Mouse (Mus musculus): ENCODE data around the gene Slc47a2. TPM values are rescaled to one million over a fixed set of nuclear protein-coding genes. Genes with fewer than 3 reads are reported as not detected.

Slc47a2 gene
- polyA plus RNA-seq, 1 experiment from 2014 or later = not detected

DNA sequence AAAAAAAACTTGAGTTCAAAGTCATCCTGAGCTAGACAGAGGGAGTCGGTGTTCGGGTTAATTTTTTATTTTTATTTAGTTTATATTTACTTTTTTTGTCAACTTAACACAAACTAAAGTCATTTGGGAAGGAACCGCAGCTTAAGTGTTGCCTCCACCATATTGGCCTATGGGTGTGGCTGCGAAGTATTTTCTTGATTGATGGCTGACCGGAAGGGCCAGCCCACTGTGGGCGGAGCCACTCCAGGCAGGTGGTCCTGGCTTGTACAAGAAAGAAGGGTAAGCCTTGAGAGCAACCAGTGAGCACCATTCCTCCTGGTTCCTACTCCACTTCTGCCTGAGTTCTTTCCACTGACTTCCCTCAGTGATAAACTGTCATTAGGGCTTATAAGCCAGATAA, 21.4 kb upstream of the Slc47a2 start:
- no peak for ATAC-seq (ENCODE audit: insufficient number of reproducible peaks, insufficient read depth, low FRiP score, low TSS enrichment, low read depth)
- no peak overlapping the region for H3K4me3 ChIP-seq
- no peaks in the 10 kb centered on the region for H3K4me1 ChIP-seq
- H3K27me3 ChIP-seq = 0 out of 2 replicates have a peak, but pooled peaks cover 3% of the 10 kb centered on the region
- H3K9ac ChIP-seq = no peak overlapping the region
- no peaks in the 10 kb centered on the region for H3K36me3 ChIP-seq
- 89% methylated on average over 6 of the region's 6 CpGs for WGBS
- H3K4me2 ChIP-seq = no peak overlapping the region
- no peaks in the 10 kb centered on the region for H3K9me3 ChIP-seq
- H3K27ac ChIP-seq = no peak overlapping the region

- Histone ChIP-seq H3K36me3 (no peaks in the 10 kb centered on the region), H3K27ac (no peak overlapping the region), H3K4me2 (no peak overlapping the region), H3K4me1 (no peaks in the 10 kb centered on the region), H3K4me3 (no peak overlapping the region), H3K27me3 (no peaks in the 10 kb centered on the region), H3K9ac (no peak overlapping the region), H3K9me3 (no peaks in the 10 kb centered on the region)
- WGBS = 93% methylated on average over 11 of the region's 11 CpGs
- ATAC-seq (ENCODE audit: insufficient number of reproducible peaks, insufficient read depth, low FRiP score, low TSS enrichment, low read depth) = no peak
Measured at GRCm38 (mm10) chr11:61361515-61362190, 19.0 kb upstream of the Slc47a2 start.

DNA sequence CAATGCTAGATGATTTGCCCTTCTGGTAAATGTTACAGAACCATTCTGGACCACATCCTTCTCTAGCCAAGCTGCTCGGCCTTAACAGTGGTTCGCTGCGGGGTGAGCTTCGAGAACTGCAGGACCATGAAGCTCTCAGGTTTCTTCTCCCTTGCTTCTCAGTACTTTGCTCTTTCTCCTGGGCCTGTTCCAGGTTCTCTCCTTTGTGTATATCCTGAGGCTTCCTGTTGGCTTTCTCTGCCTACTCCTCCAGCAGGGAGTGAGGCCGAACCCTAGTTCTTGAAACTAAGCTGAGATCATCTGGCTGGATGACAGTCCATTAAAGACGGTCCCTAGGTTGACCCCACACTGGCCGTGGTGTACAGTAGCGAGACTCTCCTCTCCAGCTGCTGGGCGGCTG, 13.9 kb upstream of the Slc47a2 start:
- peaks cover 10% of the 10 kb centered on the region; the same call in 1 of the 2 replicates for H3K4me1 ChIP-seq
- no peak overlapping the region for H3K4me3 ChIP-seq
- no peak overlapping the region for H3K9ac ChIP-seq
- no peaks in the 10 kb centered on the region; the same call in 1 of the 2 replicates for H3K27me3 ChIP-seq
- H3K36me3 ChIP-seq = no peaks in the 10 kb centered on the region
- WGBS = 80% methylated on average over 9 of the region's 9 CpGs
- H3K27ac ChIP-seq = no peak overlapping the region
- ATAC-seq (ENCODE audit: insufficient number of reproducible peaks, insufficient read depth, low FRiP score, low TSS enrichment, low read depth) = no peak
- H3K4me2 ChIP-seq = no peak overlapping the region
- no peaks in the 10 kb centered on the region for H3K9me3 ChIP-seq

GRCm38 (mm10) chr11:61356111-61356510, 13.5 kb upstream of the Slc47a2 start:
- H3K27me3 ChIP-seq = no peaks in the 10 kb centered on the region; the same call in 1 of the 2 replicates
- no peaks in the 10 kb centered on the region for H3K9me3 ChIP-seq
- no peak overlapping the region for H3K4me2 ChIP-seq
- no peak for ATAC-seq (ENCODE audit: insufficient number of reproducible peaks, insufficient read depth, low FRiP score, low TSS enrichment, low read depth)
- 61% methylated on average over 6 of the region's 6 CpGs for WGBS
- no peak overlapping the region for H3K27ac ChIP-seq
- H3K4me1 ChIP-seq = peaks cover 10% of the 10 kb centered on the region; the same call in 1 of the 2 replicates
- no peak overlapping the region for H3K9ac ChIP-seq
- no peaks in the 10 kb centered on the region for H3K36me3 ChIP-seq
- no peak overlapping the region for H3K4me3 ChIP-seq

GRCm38 (mm10) chr11:61355351-61355750, 12.7 kb upstream of the Slc47a2 start:
- Histone ChIP-seq H3K4me3 (no peak overlapping the region), H3K27me3 (no peaks in the 10 kb centered on the region; the same call in 1 of the 2 replicates), H3K9me3 (no peaks in the 10 kb centered on the region), H3K9ac (no peak overlapping the region), H3K4me1 (peaks cover 10% of the 10 kb centered on the region; the same call in 1 of the 2 replicates), H3K27ac (no peak overlapping the region), H3K4me2 (no peak overlapping the region), H3K36me3 (no peaks in the 10 kb centered on the region)
- ATAC-seq (ENCODE audit: insufficient number of reproducible peaks, insufficient read depth, low FRiP score, low TSS enrichment, low read depth) = no peak
- WGBS = 78% methylated on average over 5 of the region's 5 CpGs

DNA sequence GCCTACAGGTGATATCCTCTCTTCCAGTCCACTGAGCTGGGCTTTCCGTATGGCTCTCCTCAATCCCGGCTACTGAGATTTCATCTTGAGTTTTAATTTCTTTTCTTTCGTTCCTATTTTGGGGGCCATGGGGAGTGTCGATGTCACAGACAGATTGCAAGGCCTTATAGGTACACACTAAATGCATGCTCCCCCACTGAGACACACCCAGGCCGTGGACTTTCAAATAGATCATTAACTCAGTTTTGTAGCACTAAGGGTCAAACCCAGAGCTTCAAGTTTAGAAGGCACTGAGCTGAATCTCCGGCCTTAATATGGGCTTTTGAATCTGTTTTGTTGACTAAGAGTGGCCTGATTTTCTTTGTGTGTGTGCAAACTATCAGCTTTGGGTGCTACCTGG, 11.7 kb upstream of the Slc47a2 start:
- ATAC-seq (ENCODE audit: insufficient number of reproducible peaks, insufficient read depth, low FRiP score, low TSS enrichment, low read depth) = no peak
- 81% methylated on average over 6 of the region's 6 CpGs for WGBS
- H3K4me3 ChIP-seq = no peak overlapping the region
- H3K9ac ChIP-seq = no peak overlapping the region
- H3K9me3 ChIP-seq = no peaks in the 10 kb centered on the region
- H3K27me3 ChIP-seq = no peaks in the 10 kb centered on the region; the same call in 1 of the 2 replicates
- H3K4me1 ChIP-seq = peaks cover 10% of the 10 kb centered on the region; the same call in 1 of the 2 replicates
- H3K36me3 ChIP-seq = no peaks in the 10 kb centered on the region
- H3K27ac ChIP-seq = no peak overlapping the region
- H3K4me2 ChIP-seq = no peak overlapping the region

- Histone ChIP-seq H3K36me3 (no peaks in the 10 kb centered on the region), H3K4me3 (no peak overlapping the region), H3K9me3 (no peaks in the 10 kb centered on the region), H3K27ac (no peak overlapping the region), H3K4me1 (peaks cover 10% of the 10 kb centered on the region; the same call in 1 of the 2 replicates), H3K27me3 (peaks cover 3% of the 10 kb centered on the region; the same call in 1 of the 2 replicates), H3K4me2 (no peak overlapping the region), H3K9ac (0 out of 2 replicates have a peak overlapping the region, but pooled peaks have one; percentile 11)
- WGBS = 80% methylated on average over 2 of the region's 2 CpGs
- no peak for ATAC-seq (ENCODE audit: insufficient number of reproducible peaks, insufficient read depth, low FRiP score, low TSS enrichment, low read depth)
Measured at GRCm38 (mm10) chr11:61353038-61353437, 10.4 kb upstream of the Slc47a2 start.

DNA sequence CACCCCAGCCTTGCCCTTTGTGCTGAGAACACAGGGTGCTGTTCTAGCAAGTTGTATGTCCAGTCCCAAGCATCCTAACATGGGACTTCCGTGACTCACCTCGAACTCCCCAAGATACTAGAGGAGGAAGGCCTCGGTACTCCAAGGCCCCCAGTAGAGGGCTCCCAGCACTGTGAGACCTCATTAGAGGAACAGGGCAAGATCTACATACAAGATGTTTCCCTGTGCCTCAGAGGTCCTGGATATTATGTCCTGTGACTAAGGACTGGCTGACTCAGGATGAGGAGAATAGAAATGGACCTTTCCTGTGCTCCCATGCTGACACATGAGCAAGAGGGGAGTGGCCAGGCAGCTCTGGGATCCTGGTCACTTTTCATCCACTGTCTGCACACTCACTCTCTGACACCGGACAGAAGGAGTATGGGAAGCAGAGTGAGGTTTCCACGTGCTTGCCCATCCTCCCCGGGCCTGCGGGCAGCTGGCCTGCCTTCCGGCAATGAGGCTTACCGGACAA, 9.5 kb upstream of the Slc47a2 start:
- Histone ChIP-seq H3K4me3 (no peak overlapping the region), H3K36me3 (no peaks in the 10 kb centered on the region), H3K4me1 (peaks cover 10% of the 10 kb centered on the region; the same call in 1 of the 2 replicates), H3K9ac (no peak overlapping the region), H3K9me3 (no peaks in the 10 kb centered on the region), H3K27me3 (peaks cover 10% of the 10 kb centered on the region; the same call in 1 of the 2 replicates), H3K4me2 (no peak overlapping the region), H3K27ac (no peak overlapping the region)
- no peak for ATAC-seq (ENCODE audit: insufficient number of reproducible peaks, insufficient read depth, low FRiP score, low TSS enrichment, low read depth)
- WGBS = 59% methylated on average over 9 of the region's 9 CpGs

DNA sequence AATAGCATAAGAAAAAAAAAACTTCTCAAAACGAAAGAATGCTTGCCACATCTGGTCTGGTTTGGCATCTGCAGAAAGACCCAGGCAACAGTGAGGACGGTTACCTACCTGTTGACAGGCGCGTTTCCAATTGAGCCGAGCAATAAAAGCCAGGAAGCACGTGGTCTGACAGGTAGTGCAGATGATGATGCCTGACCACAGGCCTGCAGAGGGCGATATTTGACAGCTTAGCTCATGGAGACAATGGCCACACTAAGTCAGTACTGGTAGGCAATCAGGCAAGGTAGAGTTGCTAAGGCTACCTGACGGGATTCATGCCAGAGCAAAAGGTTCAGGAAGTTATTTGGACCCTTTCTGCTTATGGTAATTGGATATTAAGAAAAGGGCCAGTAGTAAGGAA, 6.7 kb upstream of the Slc47a2 start:
- WGBS = 7% methylated on average over 8 of the region's 8 CpGs
- Histone ChIP-seq H3K9me3 (no peaks in the 10 kb centered on the region), H3K4me2 (no peak overlapping the region), H3K36me3 (no peaks in the 10 kb centered on the region), H3K9ac (no peak overlapping the region), H3K4me3 (no peak overlapping the region), H3K27ac (no peak overlapping the region), H3K4me1 (peaks cover 5% of the 10 kb centered on the region; the same call in 1 of the 2 replicates), H3K27me3 (peaks cover 26% of the 10 kb centered on the region)
- ATAC-seq (ENCODE audit: insufficient number of reproducible peaks, insufficient read depth, low FRiP score, low TSS enrichment, low read depth) = no peak

GRCm38 (mm10) chr11:61346133-61346532, 3.5 kb upstream of the Slc47a2 start:
- Histone ChIP-seq H3K4me2 (no peak overlapping the region), H3K36me3 (no peaks in the 10 kb centered on the region), H3K27ac (no peak overlapping the region), H3K4me1 (peaks cover 12% of the 10 kb centered on the region), H3K27me3 (peaks cover 58% of the 10 kb centered on the region), H3K9ac (no peak overlapping the region), H3K4me3 (no peak overlapping the region), H3K9me3 (no peaks in the 10 kb centered on the region)
- WGBS = 63% methylated on average over 8 of the region's 8 CpGs
- no peak for ATAC-seq (ENCODE audit: insufficient number of reproducible peaks, insufficient read depth, low FRiP score, low TSS enrichment, low read depth)

GRCm38 (mm10) chr11:61341971-61342370, 689 bp downstream of the Slc47a2 start:
- Histone ChIP-seq H3K4me3 (peak overlapping the region; percentile 45), H3K27ac (no peak overlapping the region), H3K4me2 (peak overlapping the region; percentile 80), H3K9ac (peak overlapping the region; percentile 59; the same call in 1 of the 2 replicates), H3K4me1 (peaks cover 12% of the 10 kb centered on the region), H3K9me3 (no peaks in the 10 kb centered on the region), H3K27me3 (peaks cover 62% of the 10 kb centered on the region), H3K36me3 (no peaks in the 10 kb centered on the region)
- 17% methylated on average over 10 of the region's 10 CpGs for WGBS
- ATAC-seq (ENCODE audit: insufficient number of reproducible peaks, insufficient read depth, low FRiP score, low TSS enrichment, low read depth) = no peak

DNA sequence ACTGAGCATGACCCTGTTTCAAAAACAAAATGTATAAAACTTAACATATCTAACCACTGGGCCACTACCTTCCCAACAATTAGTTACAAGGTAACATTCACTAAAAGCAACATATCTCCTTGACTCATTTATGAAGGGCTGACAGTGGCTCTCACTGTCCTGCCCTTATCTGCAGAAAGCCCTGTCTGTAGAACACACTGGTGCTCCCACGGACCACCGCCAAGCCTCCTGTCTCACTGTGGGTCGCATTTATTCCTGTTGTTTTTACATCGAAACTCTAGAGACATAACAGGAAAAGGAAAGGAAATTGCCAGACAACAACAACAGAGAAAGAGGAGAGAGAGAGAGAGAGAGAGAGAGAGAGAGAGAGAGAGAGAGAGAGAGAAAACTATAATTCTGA, 1.4 kb downstream of the Slc47a2 start:
- H3K4me2 ChIP-seq = no peak overlapping the region
- no peak overlapping the region for H3K9ac ChIP-seq
- no peak overlapping the region for H3K27ac ChIP-seq
- peaks cover 62% of the 10 kb centered on the region for H3K27me3 ChIP-seq
- no peaks in the 10 kb centered on the region for H3K36me3 ChIP-seq
- H3K4me1 ChIP-seq = peaks cover 12% of the 10 kb centered on the region
- 76% methylated on average over 4 of the region's 4 CpGs for WGBS
- no peak for ATAC-seq (ENCODE audit: insufficient number of reproducible peaks, insufficient read depth, low FRiP score, low TSS enrichment, low read depth)
- H3K4me3 ChIP-seq = no peak overlapping the region
- H3K9me3 ChIP-seq = no peaks in the 10 kb centered on the region
